Mouse (Mus musculus): ENCODE measurements around the gene Ift57. TPM values are rescaled to one million over a fixed set of nuclear protein-coding genes. Genes with fewer than 3 reads are reported as not detected.
A peak's percentile ranks its signal among the peaks of the same experiment; 100 is the strongest.

The Ift57 gene
- total RNA-seq, 4 experiments from 2014 or later, result 11.6 to 15.4 (median 14.3) TPM

- no peak for DNase-seq (ENCODE audit: low spot score)
Observed at GRCm38 (mm10) chr16:49752906-49753305, 53.9 kb downstream of the Ift57 start.

- no peak for DNase-seq (ENCODE audit: low spot score)
Observed at GRCm38 (mm10) chr16:49753318-49753717, 54.3 kb downstream of the Ift57 start.

GRCm38 (mm10) chr16:49760517-49761203 lies 61.6 kb downstream of the Ift57 start:
- DNase-seq (ENCODE audit: low spot score), result no peak

- no peak for DNase-seq (ENCODE audit: low spot score)
Observed at GRCm38 (mm10) chr16:49761981-49762380, 62.9 kb downstream of the Ift57 start.

GRCm38 (mm10) chr16:49766326-49766725 lies 67.3 kb downstream of the Ift57 start:
- DNase-seq (ENCODE audit: low spot score), result peak; percentile 47

GRCm38 (mm10) chr16:49768491-49769031 lies 69.5 kb downstream of the Ift57 start:
- no peak for DNase-seq (ENCODE audit: low spot score)

GRCm38 (mm10) chr16:49769831-49770261 lies 70.8 kb downstream of the Ift57 start:
- DNase-seq (ENCODE audit: low spot score), result no peak

GRCm38 (mm10) chr16:49770320-49771189 lies 71.5 kb downstream of the Ift57 start:
- no peak for DNase-seq (ENCODE audit: low spot score)

- no peak for DNase-seq (ENCODE audit: low spot score)
Observed at GRCm38 (mm10) chr16:49771609-49772396, 72.8 kb downstream of the Ift57 start.

- DNase-seq (ENCODE audit: low spot score), result no peak
Observed at GRCm38 (mm10) chr16:49772576-49772975, 73.5 kb downstream of the Ift57 start.

- DNase-seq (ENCODE audit: low spot score), result no peak
Observed at GRCm38 (mm10) chr16:49773068-49773467, 74.0 kb downstream of the Ift57 start.

- DNase-seq (ENCODE audit: low spot score), result no peak
Observed at GRCm38 (mm10) chr16:49774059-49775001, 75.3 kb downstream of the Ift57 start.

- no peak for DNase-seq (ENCODE audit: low spot score)
Observed at GRCm38 (mm10) chr16:49775002-49775966, 76.3 kb downstream of the Ift57 start.

- no peak for DNase-seq (ENCODE audit: low spot score)
Observed at GRCm38 (mm10) chr16:49776981-49777380, 77.9 kb downstream of the Ift57 start.

GRCm38 (mm10) chr16:49781556-49782156 lies 82.6 kb downstream of the Ift57 start:
- no peak for DNase-seq (ENCODE audit: low spot score)

GRCm38 (mm10) chr16:49783369-49783768 lies 84.3 kb downstream of the Ift57 start:
- DNase-seq (ENCODE audit: low spot score), result no peak

- DNase-seq (ENCODE audit: low spot score), result no peak
Observed at GRCm38 (mm10) chr16:49786116-49786515, 87.1 kb downstream of the Ift57 start.

GRCm38 (mm10) chr16:49787714-49788113 lies 88.7 kb downstream of the Ift57 start:
- no peak for DNase-seq (ENCODE audit: low spot score)
